Mouse (Mus musculus): ENCODE results near the gene Samhd1.

DNA sequence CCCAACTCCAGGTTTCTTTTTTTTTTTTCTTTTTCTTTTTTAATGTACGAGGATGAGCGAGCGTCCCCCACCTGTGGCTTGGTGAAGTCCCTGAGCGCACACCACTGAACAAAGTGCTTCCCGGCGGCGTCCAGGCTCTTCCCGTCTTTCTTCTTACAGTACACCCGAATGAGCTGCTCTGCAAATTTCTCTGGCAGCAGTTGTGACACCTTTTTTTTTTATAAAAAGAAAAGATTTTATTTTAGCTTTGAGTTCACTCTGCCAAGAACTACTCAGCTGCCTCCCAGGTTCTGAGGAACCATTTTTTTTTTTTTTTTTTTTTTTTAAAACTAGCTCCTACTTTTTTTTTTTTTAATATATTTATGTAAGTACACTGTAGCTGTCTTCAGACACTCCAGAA lies 33.4 kb downstream of the Samhd1 start:
- TF ChIP-seq CTCF (IDR thresholded peaks at IDR 0.05; ENCODE audit: low read depth) = no peak
- no peak for TF ChIP-seq EP300 (IDR thresholded peaks at IDR 0.05; ENCODE audit: low read depth)

All from heart, postnatal 0 days (tissue).